Mouse (Mus musculus): ENCODE measurements around the gene Igdcc3.

GRCm38 (mm10) chr9:65161188-65161587 lies 20.2 kb downstream of the Igdcc3 start:
- no peak for TF ChIP-seq EP300 (IDR thresholded peaks at IDR 0.05; ENCODE audit: low read length)
- no peak for TF ChIP-seq POLR2A (IDR thresholded peaks at IDR 0.05; ENCODE audit: low read depth, low read length)
- no peak for TF ChIP-seq CTCF (conservative IDR thresholded peaks at IDR 0.05 in 1 of 2, IDR thresholded peaks at IDR 0.05 in 1 of 2; ENCODE audit: low read depth in 2 of 2, low read length in 2 of 2)
- TF ChIP-seq CHD2 (IDR thresholded peaks at IDR 0.05; ENCODE audit: low read length): no peak
- TF ChIP-seq KAT2A (IDR thresholded peaks at IDR 0.05; ENCODE audit: insufficient replicate concordance, low read length): no peak
- no peak for TF ChIP-seq CHD1 (IDR thresholded peaks at IDR 0.05; ENCODE audit: low read depth, low read length)
- no peak for TF ChIP-seq MAFK (IDR thresholded peaks at IDR 0.05; ENCODE audit: insufficient replicate concordance, low read length)
- no peak for TF ChIP-seq UBTF (IDR thresholded peaks at IDR 0.05; ENCODE audit: low read depth, low read length)

Measured in CH12.LX (cell line).